ENCODE assay signal across 17 mouse cellular contexts in the genomic region with DNA sequence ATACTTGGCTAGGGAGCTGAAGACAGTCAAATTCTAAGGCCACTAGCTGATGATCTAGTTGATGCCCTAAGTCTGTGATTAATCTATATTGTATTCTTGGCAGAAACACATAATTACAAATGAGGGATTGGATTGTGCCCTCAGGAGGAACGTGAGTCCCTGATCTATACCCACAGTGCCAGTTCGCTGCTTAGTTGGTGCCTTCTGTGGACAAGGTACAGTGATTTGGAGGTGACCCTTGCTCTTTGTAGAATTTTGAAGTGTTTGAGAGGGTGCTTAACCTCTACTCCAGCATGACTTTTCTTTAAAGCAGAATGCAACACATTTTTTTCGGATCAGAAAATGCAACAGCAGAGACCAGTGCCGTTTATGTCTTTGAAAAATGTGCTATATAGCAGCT.
"Had no signal": no experiment of that assay in that cellular context is flagged by ENCODE, and none has a peak within 500 bp of the region (broad histone marks: within the 10 kb centered on the region; RNA-seq: fewer than 3 reads in every experiment).

No protein-coding gene starts in this region.

- H3K27me3 ChIP-seq: hindbrain, embryonic 12.5 days; megakaryocyte, embryonic 14.5 days; neural tube, embryonic 12.5 days had no signal

- DNase-seq: left cerebral cortex, postnatal 4 days; lung, postnatal 14 days; right cerebral cortex, adult 18-20 months; right cerebral cortex, postnatal 25 days; thymus, adult 18-20 months; thymus, postnatal 14 days had no signal

- H3K9ac ChIP-seq: hindbrain, embryonic 12.5 days; liver, embryonic 14.5 days; lung, embryonic 15.5 days; midbrain, embryonic 15.5 days; neural tube, embryonic 12.5 days had no signal

- H3K27ac ChIP-seq: hindbrain, embryonic 12.5 days; liver, embryonic 14.5 days; lung, embryonic 15.5 days; macrophage; midbrain, embryonic 15.5 days; neural tube, embryonic 12.5 days had no signal

- H3K36me3 ChIP-seq: hindbrain, embryonic 12.5 days; lung, embryonic 15.5 days; midbrain, embryonic 15.5 days; neural tube, embryonic 12.5 days had no signal

- H3K4me2 ChIP-seq: hindbrain, embryonic 12.5 days; lung, embryonic 15.5 days; midbrain, embryonic 11.5 days; midbrain, embryonic 15.5 days; neural tube, embryonic 12.5 days had no signal

- H3K9me3 ChIP-seq: hindbrain, embryonic 12.5 days; lung, embryonic 15.5 days; megakaryocyte, embryonic 14.5 days; midbrain, embryonic 15.5 days; neural tube, embryonic 12.5 days had no signal

- H3K4me3 ChIP-seq: hindbrain, embryonic 12.5 days; lung, embryonic 15.5 days; megakaryocyte, embryonic 14.5 days; midbrain, embryonic 15.5 days; neural tube, embryonic 12.5 days had no signal

- ATAC-seq: hindbrain, embryonic 16.5 days; inflammation-experienced regulatory T-cells, adult 6 months; intestine, postnatal 0 days; midbrain, embryonic 15.5 days had no signal
